21 mouse cellular contexts compared by ENCODE assay signal in genomic region chr9:28548189-28548588, GRCm38 (mm10).
DNase-seq lines count a peak whose midpoint lies in the region; ATAC-seq and TF ChIP-seq lines count a peak whose summit lies in the region.
"Had no signal": no experiment of that assay in that cellular context is flagged by ENCODE, and none has a peak within 500 bp of the region (broad histone marks: within the 10 kb centered on the region; RNA-seq: fewer than 3 reads in every experiment).

No protein-coding gene starts in this region.

- 17% methylated on average over 9 of the region's 9 CpGs for WGBS in heart, embryonic 12.5 days
- whole genome bisulfite sequencing in hindbrain, postnatal 0 days, result 29% methylated on average over 9 of the region's 9 CpGs

- no peak; the same call in 1 of the 2 replicates for ATAC-seq in heart, embryonic 12.5 days (ENCODE audit: insufficient number of reproducible peaks, low FRiP score)
- peak; percentile 49 for ATAC-seq in hindbrain, postnatal 0 days
- ATAC-seq: activated CD4-positive, CD25-positive, alpha-beta regulatory T cell, adult 4 months; forebrain, embryonic 14.5 days; inflammation-experienced regulatory T-cells, adult 6 months; lung, postnatal 0 days had no signal

- no peaks in the 10 kb centered on the region for H3K27me3 ChIP-seq in heart, embryonic 12.5 days (replicated peaks)
- no peaks in the 10 kb centered on the region for H3K27me3 ChIP-seq in hindbrain, postnatal 0 days (ENCODE audit: insufficient read depth, low read length)
- H3K27me3 ChIP-seq: limb, embryonic 12.5 days; liver, embryonic 15.5 days had no signal

- H3K36me3 ChIP-seq in heart, embryonic 12.5 days, result no peaks in the 10 kb centered on the region
- H3K36me3 ChIP-seq in hindbrain, postnatal 0 days (ENCODE audit: insufficient read depth, low read length), result no peaks in the 10 kb centered on the region
- H3K36me3 ChIP-seq: limb, embryonic 12.5 days; liver, embryonic 15.5 days had no signal

- no peaks in the 10 kb centered on the region for H3K9me3 ChIP-seq in heart, embryonic 12.5 days (replicated peaks)
- H3K9me3 ChIP-seq in hindbrain, postnatal 0 days (ENCODE audit: low read length), result no peaks in the 10 kb centered on the region
- H3K9me3 ChIP-seq: limb, embryonic 12.5 days; liver, embryonic 15.5 days had no signal

- no peak overlapping the region for H3K27ac ChIP-seq in heart, embryonic 12.5 days (ENCODE audit: poor library complexity, severe bottlenecking)
- H3K27ac ChIP-seq in hindbrain, postnatal 0 days, result no peak overlapping the region
- H3K27ac ChIP-seq: limb, embryonic 12.5 days; liver, embryonic 15.5 days had no signal

- H3K4me2 ChIP-seq in heart, embryonic 12.5 days, result peak overlapping the region; percentile 48
- no peak overlapping the region for H3K4me2 ChIP-seq in hindbrain, postnatal 0 days (ENCODE audit: low read depth, low read length)
- H3K4me2 ChIP-seq: limb, embryonic 12.5 days; liver, embryonic 15.5 days had no signal

- intact Hi-C loops in heart, postnatal 14 days (cut with DNase I), result no loop called here

- peaks cover 9% of the 10 kb centered on the region; the same call in 1 of the 2 replicates for H3K4me1 ChIP-seq in heart, embryonic 12.5 days (replicated peaks)
- H3K4me1 ChIP-seq in hindbrain, postnatal 0 days (ENCODE audit: insufficient read depth, low read length), result no peaks in the 10 kb centered on the region
- H3K4me1 ChIP-seq: limb, embryonic 12.5 days; liver, embryonic 15.5 days had no signal

- TF ChIP-seq CTCF in hindbrain, postnatal 0 days (IDR thresholded peaks at IDR 0.05; ENCODE audit: low read depth), result no peak

- DNase-seq in heart, postnatal 14 days, result no peak
- peak; percentile 33 for DNase-seq in retina, postnatal 1 day
- no peak for DNase-seq in retina, embryonic 14.5 days (ENCODE audit: low spot score)
- DNase-seq in hindbrain, postnatal 0 days (ENCODE audit: low spot score), result peak; percentile 35
- DNase-seq in adrenal gland, postnatal 14 days, result no peak
- DNase-seq in adipocyte (ENCODE audit: low spot score), result no peak
- DNase-seq: cerebellum, postnatal 10 days; embryo, embryonic 11 days; kidney, adult 8-10 months; kidney, postnatal 36 days; layer of hippocampus, adult 9-11 months; right cerebral cortex, adult 18-20 months; thymus, adult 2 months had no signal

- H3K9ac ChIP-seq in heart, embryonic 12.5 days, result no peak overlapping the region
- H3K9ac ChIP-seq in hindbrain, postnatal 0 days (replicated peaks; ENCODE audit: low read length), result no peak overlapping the region
- H3K9ac ChIP-seq: limb, embryonic 12.5 days; liver, embryonic 15.5 days had no signal

- no peak overlapping the region for H3K4me3 ChIP-seq in heart, embryonic 12.5 days
- H3K4me3 ChIP-seq in hindbrain, postnatal 0 days (ENCODE audit: low read length), result no peak overlapping the region
- H3K4me3 ChIP-seq: limb, embryonic 12.5 days; liver, embryonic 15.5 days; myocyte had no signal

Comparison
In these comparisons a context has a peak if more than half of its experiments do, and no peak if none do; other contexts are left out.
1. DNase-seq: peak in retina, postnatal 1 day (single experiment) and hindbrain, postnatal 0 days (single experiment); none in heart, postnatal 14 days (0 of 2), retina, embryonic 14.5 days (single experiment), adrenal gland, postnatal 14 days (single experiment) and adipocyte (single experiment).